Mouse (Mus musculus): ENCODE measurements around the gene Rbfox1. TPM values are rescaled to one million over a fixed set of nuclear protein-coding genes. Genes with fewer than 3 reads are reported as not detected.

The Rbfox1 gene
- polyA plus RNA-seq, 1 experiment from 2014 or later, result 276 TPM

- WGBS, result 95% methylated on average over 2 of the region's 2 CpGs
- no peak overlapping the region for H3K4me3 ChIP-seq (ENCODE audit: low read length)
- H3K9ac ChIP-seq (ENCODE audit: low read depth, low read length), result no peak overlapping the region
- no peaks in the 10 kb centered on the region for H3K36me3 ChIP-seq (ENCODE audit: control insufficient read depth, insufficient read depth, low read length)
- no peak for ATAC-seq
- H3K27ac ChIP-seq (ENCODE audit: low read depth, low read length), result no peak overlapping the region
- H3K27me3 ChIP-seq (replicated peaks; ENCODE audit: control insufficient read depth, insufficient read depth, low read length), result no peaks in the 10 kb centered on the region
- H3K4me1 ChIP-seq (ENCODE audit: control insufficient read depth, insufficient read depth, low read depth, low read length), result no peaks in the 10 kb centered on the region
- no peak overlapping the region for H3K4me2 ChIP-seq (ENCODE audit: low read length)
- H3K9me3 ChIP-seq (ENCODE audit: control insufficient read depth, low read length), result no peaks in the 10 kb centered on the region
Measured at GRCm38 (mm10) chr16:6365793-6366192, 480.6 kb downstream of the Rbfox1 start.

DNA sequence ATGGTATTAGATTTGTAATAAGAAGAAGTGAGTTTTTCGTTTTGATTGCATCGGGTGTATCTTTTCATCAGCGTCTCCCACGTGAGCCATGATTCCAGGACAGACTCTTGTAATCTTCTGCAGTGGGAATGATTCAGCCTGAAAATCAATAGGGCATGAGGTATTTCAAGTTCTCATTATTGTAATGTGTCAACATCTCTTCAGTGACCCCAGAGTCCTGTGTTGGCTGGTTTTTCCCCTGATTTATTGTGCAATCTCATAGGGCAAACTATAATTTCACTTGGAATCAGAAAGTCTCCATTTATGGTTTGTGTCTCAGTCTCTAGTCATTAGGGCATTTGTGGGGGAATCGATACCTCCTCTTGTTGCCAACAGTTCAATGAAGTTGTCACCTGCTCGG is 481.5 kb downstream of the Rbfox1 start:
- no peak for ATAC-seq
- Histone ChIP-seq H3K4me1 (ENCODE audit: control insufficient read depth, insufficient read depth, low read depth, low read length) (no peaks in the 10 kb centered on the region), H3K9me3 (ENCODE audit: control insufficient read depth, low read length) (no peaks in the 10 kb centered on the region), H3K36me3 (ENCODE audit: control insufficient read depth, insufficient read depth, low read length) (no peaks in the 10 kb centered on the region), H3K27me3 (replicated peaks; ENCODE audit: control insufficient read depth, insufficient read depth, low read length) (no peaks in the 10 kb centered on the region), H3K4me3 (ENCODE audit: low read length) (no peak overlapping the region), H3K4me2 (ENCODE audit: low read length) (no peak overlapping the region), H3K27ac (ENCODE audit: low read depth, low read length) (no peak overlapping the region), H3K9ac (ENCODE audit: low read depth, low read length) (no peak overlapping the region)
- 86% methylated on average over 6 of the region's 6 CpGs for WGBS

- Histone ChIP-seq H3K9ac (ENCODE audit: low read depth, low read length) (no peak overlapping the region), H3K4me2 (ENCODE audit: low read length) (no peak overlapping the region), H3K36me3 (ENCODE audit: control insufficient read depth, insufficient read depth, low read length) (no peaks in the 10 kb centered on the region), H3K9me3 (ENCODE audit: control insufficient read depth, low read length) (no peaks in the 10 kb centered on the region), H3K27ac (ENCODE audit: low read depth, low read length) (no peak overlapping the region), H3K4me1 (ENCODE audit: control insufficient read depth, insufficient read depth, low read depth, low read length) (peaks cover 3% of the 10 kb centered on the region), H3K27me3 (replicated peaks; ENCODE audit: control insufficient read depth, insufficient read depth, low read length) (no peaks in the 10 kb centered on the region), H3K4me3 (ENCODE audit: low read length) (no peak overlapping the region)
- 87% methylated on average over 3 of the region's 3 CpGs for WGBS
- ATAC-seq, result no peak
Measured at GRCm38 (mm10) chr16:6380924-6381323, 495.8 kb downstream of the Rbfox1 start.

GRCm38 (mm10) chr16:6381572-6381971 is 496.4 kb downstream of the Rbfox1 start:
- Histone ChIP-seq H3K27me3 (replicated peaks; ENCODE audit: control insufficient read depth, insufficient read depth, low read length) (no peaks in the 10 kb centered on the region), H3K4me2 (ENCODE audit: low read length) (no peak overlapping the region), H3K36me3 (ENCODE audit: control insufficient read depth, insufficient read depth, low read length) (no peaks in the 10 kb centered on the region), H3K9ac (ENCODE audit: low read depth, low read length) (no peak overlapping the region), H3K27ac (ENCODE audit: low read depth, low read length) (no peak overlapping the region), H3K9me3 (ENCODE audit: control insufficient read depth, low read length) (no peaks in the 10 kb centered on the region), H3K4me1 (ENCODE audit: control insufficient read depth, insufficient read depth, low read depth, low read length) (peaks cover 3% of the 10 kb centered on the region), H3K4me3 (ENCODE audit: low read length) (no peak overlapping the region)
- no peak for ATAC-seq
- WGBS, result 53% methylated on average over 2 of the region's 2 CpGs

GRCm38 (mm10) chr16:6382712-6383111 is 497.6 kb downstream of the Rbfox1 start:
- H3K36me3 ChIP-seq (ENCODE audit: control insufficient read depth, insufficient read depth, low read length), result no peaks in the 10 kb centered on the region
- no peak overlapping the region for H3K27ac ChIP-seq (ENCODE audit: low read depth, low read length)
- H3K9ac ChIP-seq (ENCODE audit: low read depth, low read length), result no peak overlapping the region
- peaks cover 3% of the 10 kb centered on the region for H3K4me1 ChIP-seq (ENCODE audit: control insufficient read depth, insufficient read depth, low read depth, low read length)
- H3K4me3 ChIP-seq (ENCODE audit: low read length), result no peak overlapping the region
- WGBS, result 96% methylated on average over 5 of the region's 5 CpGs
- no peaks in the 10 kb centered on the region for H3K9me3 ChIP-seq (ENCODE audit: control insufficient read depth, low read length)
- no peak overlapping the region for H3K4me2 ChIP-seq (ENCODE audit: low read length)
- no peak for ATAC-seq
- no peaks in the 10 kb centered on the region for H3K27me3 ChIP-seq (replicated peaks; ENCODE audit: control insufficient read depth, insufficient read depth, low read length)

- H3K36me3 ChIP-seq (ENCODE audit: control insufficient read depth, insufficient read depth, low read length), result no peaks in the 10 kb centered on the region
- 76% methylated on average over 6 of the region's 6 CpGs for WGBS
- no peaks in the 10 kb centered on the region for H3K27me3 ChIP-seq (replicated peaks; ENCODE audit: control insufficient read depth, insufficient read depth, low read length)
- H3K9me3 ChIP-seq (ENCODE audit: control insufficient read depth, low read length), result no peaks in the 10 kb centered on the region
- no peak overlapping the region for H3K4me2 ChIP-seq (ENCODE audit: low read length)
- H3K4me3 ChIP-seq (ENCODE audit: low read length), result no peak overlapping the region
- H3K4me1 ChIP-seq (ENCODE audit: control insufficient read depth, insufficient read depth, low read depth, low read length), result no peaks in the 10 kb centered on the region
- no peak for ATAC-seq
- H3K9ac ChIP-seq (ENCODE audit: low read depth, low read length), result no peak overlapping the region
- no peak overlapping the region for H3K27ac ChIP-seq (ENCODE audit: low read depth, low read length)
Measured at GRCm38 (mm10) chr16:6390278-6390930, 505.2 kb downstream of the Rbfox1 start.

- H3K4me3 ChIP-seq (ENCODE audit: low read length), result no peak overlapping the region
- no peak for ATAC-seq
- no peaks in the 10 kb centered on the region for H3K4me1 ChIP-seq (ENCODE audit: control insufficient read depth, insufficient read depth, low read depth, low read length)
- no peaks in the 10 kb centered on the region for H3K27me3 ChIP-seq (replicated peaks; ENCODE audit: control insufficient read depth, insufficient read depth, low read length)
- H3K27ac ChIP-seq (ENCODE audit: low read depth, low read length), result no peak overlapping the region
- no peaks in the 10 kb centered on the region for H3K9me3 ChIP-seq (ENCODE audit: control insufficient read depth, low read length)
- H3K4me2 ChIP-seq (ENCODE audit: low read length), result no peak overlapping the region
- WGBS, result 61% methylated on average over 8 of the region's 8 CpGs
- H3K9ac ChIP-seq (ENCODE audit: low read depth, low read length), result no peak overlapping the region
- H3K36me3 ChIP-seq (ENCODE audit: control insufficient read depth, insufficient read depth, low read length), result no peaks in the 10 kb centered on the region
Measured at GRCm38 (mm10) chr16:6396676-6397409, 511.7 kb downstream of the Rbfox1 start.

DNA sequence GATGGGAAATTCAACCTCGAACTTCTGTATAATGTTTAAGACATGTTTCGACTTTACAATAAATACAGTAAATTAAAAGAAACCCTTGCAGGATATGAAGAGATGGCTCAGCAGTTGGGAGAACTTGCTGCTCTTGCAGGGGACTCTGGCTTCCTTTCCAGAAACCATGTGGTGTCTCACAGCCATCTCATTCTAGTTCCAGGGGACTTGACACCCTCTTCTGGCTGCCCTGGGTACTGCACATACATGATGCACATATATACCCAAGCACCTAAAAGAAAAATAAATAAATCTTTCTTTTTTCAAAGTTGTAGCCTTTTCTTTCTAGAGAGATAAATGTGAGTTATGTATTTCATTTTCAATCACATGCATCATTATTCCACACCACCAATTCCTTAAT is 512.5 kb downstream of the Rbfox1 start:
- Histone ChIP-seq H3K27me3 (replicated peaks; ENCODE audit: control insufficient read depth, insufficient read depth, low read length) (no peaks in the 10 kb centered on the region), H3K27ac (ENCODE audit: low read depth, low read length) (no peak overlapping the region), H3K4me2 (ENCODE audit: low read length) (no peak overlapping the region), H3K4me3 (ENCODE audit: low read length) (no peak overlapping the region), H3K4me1 (ENCODE audit: control insufficient read depth, insufficient read depth, low read depth, low read length) (no peaks in the 10 kb centered on the region), H3K9ac (ENCODE audit: low read depth, low read length) (no peak overlapping the region), H3K9me3 (ENCODE audit: control insufficient read depth, low read length) (no peaks in the 10 kb centered on the region), H3K36me3 (ENCODE audit: control insufficient read depth, insufficient read depth, low read length) (no peaks in the 10 kb centered on the region)
- WGBS, result 93% methylated on average over 2 of the region's 2 CpGs
- no peak for ATAC-seq

- Histone ChIP-seq H3K4me1 (ENCODE audit: control insufficient read depth, insufficient read depth, low read depth, low read length) (no peaks in the 10 kb centered on the region), H3K27ac (ENCODE audit: low read depth, low read length) (no peak overlapping the region), H3K27me3 (replicated peaks; ENCODE audit: control insufficient read depth, insufficient read depth, low read length) (no peaks in the 10 kb centered on the region), H3K4me2 (ENCODE audit: low read length) (no peak overlapping the region), H3K9me3 (ENCODE audit: control insufficient read depth, low read length) (no peaks in the 10 kb centered on the region), H3K9ac (ENCODE audit: low read depth, low read length) (no peak overlapping the region), H3K36me3 (ENCODE audit: control insufficient read depth, insufficient read depth, low read length) (no peaks in the 10 kb centered on the region), H3K4me3 (ENCODE audit: low read length) (no peak overlapping the region)
- 81% methylated on average over 3 of the region's 3 CpGs for WGBS
- ATAC-seq, result no peak
Measured at GRCm38 (mm10) chr16:6402816-6403215, 517.7 kb downstream of the Rbfox1 start.

Data from hindbrain, embryonic 16.5 days (tissue).